Mouse (Mus musculus): Measurements from ENCODE around the gene Nectin2.

Gene Nectin2

DNA sequence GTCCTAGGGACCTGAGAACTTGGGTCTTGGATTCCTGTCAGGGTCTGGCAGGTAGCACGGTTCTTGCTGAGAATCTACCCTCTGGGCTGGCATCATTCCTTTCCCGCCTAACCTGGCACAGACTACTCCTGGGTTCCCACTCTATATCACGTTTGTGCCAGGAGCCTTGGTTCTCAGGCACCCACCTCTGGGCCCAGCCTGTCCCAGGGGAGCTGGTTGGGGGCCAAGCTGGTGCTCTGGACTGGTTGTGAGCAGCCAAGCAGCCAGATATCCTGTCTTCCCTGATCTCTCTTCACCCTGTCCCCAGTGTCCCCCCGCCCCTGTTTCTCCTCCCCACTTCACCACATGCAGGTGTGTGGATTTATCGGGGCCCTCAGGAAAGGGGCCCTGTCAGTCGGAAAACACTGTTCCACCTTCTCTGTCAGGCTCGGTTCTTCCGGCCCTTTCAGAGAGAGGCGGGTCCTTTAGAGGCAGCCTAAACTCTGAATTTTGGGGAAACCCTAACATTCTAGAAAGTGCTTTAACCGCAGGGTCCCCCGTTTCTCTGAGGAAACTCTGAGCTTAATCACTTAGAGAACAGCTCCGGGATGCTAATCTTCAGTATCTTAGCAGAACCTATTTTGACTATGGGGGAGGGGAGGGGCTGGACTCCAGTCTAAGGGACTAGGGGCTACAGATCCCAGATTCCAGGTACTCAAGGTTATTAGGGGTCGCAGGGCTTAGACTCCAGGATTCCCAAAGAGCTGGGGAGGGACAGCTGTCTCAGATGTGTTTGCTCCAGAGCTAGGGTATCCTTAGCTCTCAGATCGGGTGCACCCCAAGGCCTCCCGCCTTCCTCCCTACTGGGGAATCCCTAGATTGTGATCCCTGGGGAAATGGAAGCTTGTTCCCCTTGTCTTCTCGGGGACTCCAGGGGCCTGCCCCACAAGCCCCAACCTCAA is 19.4 kb upstream of the Nectin2 start:
- DNase-seq (ENCODE audit: low read depth, low spot score): no peak

DNA sequence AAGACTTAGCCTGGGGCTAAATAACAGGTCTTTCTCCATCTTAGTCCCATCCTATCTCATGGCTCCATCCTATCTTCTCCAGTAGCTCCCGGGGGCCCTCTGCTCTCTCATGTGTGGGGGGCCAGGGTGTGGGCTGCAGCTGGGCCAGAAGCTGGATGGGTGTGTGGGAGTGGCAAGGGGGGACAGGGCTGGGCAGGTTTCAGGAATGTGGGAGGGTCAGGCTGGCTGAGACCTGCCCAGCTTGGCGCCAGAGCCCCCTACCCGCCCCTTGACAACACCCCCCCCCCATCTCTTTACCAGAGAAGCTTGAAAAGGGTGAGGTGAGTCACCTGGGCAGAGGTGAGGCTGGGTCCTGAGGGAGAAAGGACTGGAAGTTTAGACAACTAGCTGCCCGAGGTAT is 18.7 kb upstream of the Nectin2 start:
- DNase-seq (ENCODE audit: low read depth, low spot score): no peak

DNA sequence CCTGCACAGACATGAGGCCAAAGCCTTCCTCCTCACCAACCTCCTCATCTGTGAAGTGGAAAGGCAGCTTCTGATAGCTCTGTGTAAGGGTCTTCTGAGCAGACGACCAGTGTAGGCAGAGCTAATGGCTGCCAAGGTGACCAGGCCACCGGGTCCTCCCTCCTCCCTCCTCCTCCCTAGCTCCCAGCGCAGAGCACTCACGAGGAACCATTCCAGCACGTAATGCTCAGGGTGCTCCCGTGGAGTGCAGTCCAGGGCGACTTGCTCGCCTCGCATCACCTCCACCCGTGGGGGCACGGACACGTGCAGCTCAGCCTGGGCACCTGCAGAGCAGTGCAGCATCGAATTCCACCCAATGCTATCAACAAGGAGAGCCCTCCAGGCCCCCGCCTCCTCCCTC is 18.0 kb upstream of the Nectin2 start:
- no peak for DNase-seq (ENCODE audit: low read depth, low spot score)

DNA sequence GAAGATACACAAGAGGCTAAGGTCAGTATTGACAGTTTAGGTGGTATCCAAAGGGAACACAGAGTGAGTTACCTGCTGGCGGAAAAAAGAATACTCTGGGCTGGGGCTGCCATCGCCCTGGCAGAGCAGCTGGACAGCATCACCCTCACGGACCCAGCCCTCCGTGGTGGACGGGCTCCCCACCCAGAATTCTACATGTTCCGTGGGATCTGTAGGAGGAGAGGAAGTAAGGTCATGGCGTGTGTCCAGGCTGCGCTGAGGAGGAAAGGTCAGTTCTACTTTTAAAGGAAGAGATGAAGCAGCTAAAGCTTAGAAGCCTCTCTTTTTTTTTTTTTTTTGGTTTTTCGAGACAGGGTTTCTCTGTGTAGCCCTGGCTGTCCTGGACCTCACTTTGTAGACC is 14.3 kb upstream of the Nectin2 start:
- no peak for DNase-seq (ENCODE audit: low read depth, low spot score)

DNA sequence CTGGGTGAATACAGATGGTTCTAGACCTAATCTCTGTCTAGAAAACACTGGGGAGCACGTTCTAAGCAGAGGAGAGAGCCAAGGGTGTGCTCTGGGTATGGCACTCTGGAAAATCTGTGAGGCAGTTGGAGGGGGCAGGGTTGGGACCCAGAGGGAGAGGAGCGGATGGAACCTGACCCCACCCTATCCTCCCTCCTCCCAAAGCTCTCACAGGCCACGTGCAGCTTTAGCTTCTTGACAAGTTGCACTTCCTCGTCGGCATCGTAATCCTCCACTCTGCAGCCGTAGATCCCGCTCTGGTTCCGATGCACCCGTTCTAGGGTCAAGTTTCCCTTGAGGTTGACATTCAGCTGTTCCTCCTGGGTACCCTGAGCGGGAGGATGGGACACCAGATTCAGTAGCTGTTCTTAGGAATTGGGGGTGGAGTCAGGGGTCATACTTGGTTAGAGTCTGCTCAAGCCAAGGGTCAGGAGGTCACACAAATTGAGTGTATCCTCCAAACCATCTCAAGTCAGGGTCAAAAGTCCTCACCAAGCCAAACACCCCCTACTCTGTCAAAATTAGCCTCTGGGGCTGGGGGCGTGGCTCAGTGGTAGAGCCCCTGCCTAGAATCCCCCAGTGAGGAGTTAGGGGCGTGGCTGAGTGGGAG is 13.7 kb upstream of the Nectin2 start:
- no peak for DNase-seq (ENCODE audit: low read depth, low spot score)

DNA sequence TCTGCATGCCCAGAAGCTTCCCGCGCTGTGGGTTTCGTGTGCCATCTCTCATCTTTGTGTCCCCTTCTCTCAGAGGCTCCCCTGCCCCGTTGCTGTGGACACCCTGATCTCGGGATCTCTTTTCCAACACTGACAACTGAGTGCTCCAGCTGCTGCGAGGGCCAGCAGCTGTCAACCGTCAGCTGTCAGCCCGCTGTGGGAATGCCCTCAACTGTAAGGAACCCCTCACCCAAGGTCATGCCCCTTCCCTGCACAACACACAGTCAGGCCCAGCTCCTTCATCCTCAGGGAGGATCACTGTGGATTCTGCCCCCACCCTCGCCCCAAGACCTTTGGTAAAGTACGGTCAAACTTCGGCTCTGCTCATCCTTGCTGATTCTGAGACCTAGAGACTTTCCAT is 12.0 kb upstream of the Nectin2 start:
- DNase-seq (ENCODE audit: low read depth, low spot score): no peak

DNA sequence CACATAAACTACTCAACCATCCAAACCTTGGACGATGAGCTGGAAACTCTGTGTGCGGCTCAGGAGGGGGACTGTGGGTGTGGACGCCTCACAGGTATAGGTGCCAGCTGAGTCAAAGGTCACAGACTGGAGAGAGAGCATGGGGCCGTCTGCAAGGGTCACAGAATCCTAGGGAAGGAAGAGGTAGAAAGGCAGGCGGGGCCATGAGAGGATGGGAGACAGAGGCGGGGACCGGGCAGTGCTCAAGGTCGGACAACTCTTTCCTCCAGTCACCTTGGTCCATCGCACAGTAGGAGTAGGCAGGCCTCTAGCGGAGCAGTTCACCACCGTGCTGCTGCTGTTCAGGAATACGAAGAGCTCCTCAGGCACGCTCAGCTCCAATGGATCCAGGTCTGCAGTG is 9.7 kb upstream of the Nectin2 start:
- no peak for DNase-seq (ENCODE audit: low read depth, low spot score)

DNA sequence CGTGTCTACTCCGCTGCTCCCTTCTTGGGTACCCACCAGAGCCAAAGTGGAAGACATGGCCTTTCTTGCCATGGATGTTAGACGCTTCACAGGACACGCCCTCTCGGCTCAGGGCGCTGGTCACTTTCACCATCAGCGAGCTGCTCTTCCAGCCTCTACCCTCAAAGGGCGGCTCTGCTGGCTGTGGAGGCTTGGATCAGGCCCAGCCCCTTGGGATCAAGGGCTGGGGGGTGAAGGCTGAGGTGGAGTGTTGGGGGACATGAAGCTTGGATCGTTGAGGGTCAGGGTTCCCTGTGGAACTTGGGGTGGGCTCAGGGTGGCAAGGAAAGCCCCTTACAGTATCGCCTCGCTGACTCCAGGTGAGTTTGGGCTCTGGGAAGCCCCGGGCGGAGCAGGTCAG is 8.3 kb upstream of the Nectin2 start:
- DNase-seq (ENCODE audit: low read depth, low spot score): no peak

DNA sequence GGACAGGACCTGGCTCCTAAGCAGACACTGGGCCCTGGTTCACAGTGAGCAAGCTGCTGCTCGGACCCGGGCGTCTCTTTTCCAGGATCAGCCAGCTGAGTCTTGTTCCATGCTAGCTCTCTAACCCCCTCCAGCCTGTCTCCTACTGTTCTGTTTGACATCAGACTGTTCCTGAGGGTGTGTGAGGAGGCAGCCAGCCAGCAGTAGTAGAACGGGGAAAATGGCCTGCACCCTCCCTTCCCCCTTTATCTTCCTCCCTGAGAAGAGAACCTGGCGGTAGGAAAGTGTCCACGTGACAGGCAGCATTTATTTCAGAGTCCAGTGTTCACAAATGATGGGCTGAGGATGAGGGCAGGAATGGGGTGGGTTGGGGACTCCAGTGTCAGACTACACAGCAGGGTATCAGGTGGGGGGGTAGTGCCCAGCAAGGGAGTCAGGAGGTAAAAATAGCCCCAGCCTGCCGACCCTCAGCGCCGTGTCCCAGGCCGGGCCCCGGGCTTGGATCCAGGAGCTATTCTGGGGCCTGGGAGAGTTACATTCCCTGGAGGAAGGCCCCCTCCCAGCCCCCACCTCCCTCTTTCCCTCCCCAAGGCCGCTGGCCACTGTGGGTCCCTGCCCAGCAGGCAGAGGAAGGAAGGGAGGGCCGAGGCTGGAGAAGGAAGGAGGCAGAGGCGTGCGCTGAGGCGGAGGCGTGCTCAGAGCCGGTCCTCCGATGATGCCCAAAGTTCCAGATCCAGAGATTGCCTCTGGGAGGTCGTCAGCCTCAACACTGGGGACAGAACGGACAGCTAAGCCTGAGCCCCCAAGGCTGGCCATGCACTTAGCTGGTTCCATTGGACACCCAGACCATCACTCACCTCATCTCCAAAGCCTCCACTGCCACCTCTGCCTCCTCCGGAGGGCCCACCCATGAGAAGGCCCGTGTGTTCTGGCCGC is 5.8 kb upstream of the Nectin2 start:
- DNase-seq (ENCODE audit: low read depth, low spot score): no peak

DNA sequence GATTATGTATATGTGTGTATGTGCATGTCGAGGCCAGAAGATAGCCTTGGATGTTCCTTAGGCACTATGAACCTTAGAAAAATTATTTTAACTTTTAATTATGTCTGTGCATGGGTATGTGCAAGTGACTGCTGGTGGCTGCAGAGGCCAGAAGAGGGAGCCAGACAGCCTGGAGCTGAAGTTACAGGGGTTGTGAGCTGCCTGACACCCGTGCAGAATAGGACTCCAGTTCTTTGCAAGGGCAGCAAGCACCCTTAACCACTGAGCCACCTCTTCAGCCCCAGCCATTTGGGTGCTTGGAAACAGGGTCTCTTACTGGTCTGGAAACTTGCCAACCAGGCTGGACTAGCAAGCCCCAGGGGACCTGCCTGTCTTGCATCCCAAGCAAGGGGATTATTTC is 4.7 kb upstream of the Nectin2 start:
- DNase-seq (ENCODE audit: low read depth, low spot score): no peak

DNA sequence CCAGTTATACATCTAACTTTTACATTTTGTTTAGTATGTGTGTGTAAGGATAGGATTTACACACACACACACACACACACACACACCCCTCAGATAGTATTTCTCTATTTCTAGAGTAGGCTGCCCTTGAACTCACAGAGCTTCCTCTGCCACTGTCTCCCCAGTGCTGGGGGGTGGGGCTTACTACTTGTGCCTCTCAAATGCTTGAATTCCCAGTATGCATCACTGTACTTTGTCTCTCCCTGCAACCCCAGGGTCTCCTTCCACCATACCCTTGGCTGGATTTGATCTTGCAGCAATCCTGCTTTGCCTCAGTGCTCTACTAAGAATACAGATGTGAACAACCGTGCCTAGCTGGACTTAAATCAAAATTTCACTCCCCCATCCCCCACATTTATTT is 3.8 kb upstream of the Nectin2 start:
- no peak for DNase-seq (ENCODE audit: low read depth, low spot score)

DNA sequence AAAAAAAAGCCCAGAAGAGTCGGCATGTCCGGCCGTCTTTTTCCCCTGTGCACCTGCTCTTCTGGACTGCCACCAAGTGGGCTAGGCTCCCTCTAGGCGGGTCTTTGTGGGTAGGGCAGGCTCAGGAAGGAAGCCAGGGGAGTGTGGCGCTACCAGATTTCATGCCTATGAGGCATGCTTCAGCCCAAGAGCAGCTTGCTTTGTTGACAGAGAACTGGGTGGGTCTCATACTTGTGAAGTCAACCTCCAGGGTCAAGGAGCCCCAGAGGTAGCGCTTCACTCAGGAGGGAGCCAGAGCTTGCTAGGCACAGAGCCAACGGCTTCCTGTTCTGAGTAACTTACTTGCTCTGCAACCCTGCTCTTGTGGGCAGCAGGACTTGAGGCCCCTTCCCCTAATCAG is 3.3 kb upstream of the Nectin2 start:
- no peak for DNase-seq (ENCODE audit: low read depth, low spot score)

DNA sequence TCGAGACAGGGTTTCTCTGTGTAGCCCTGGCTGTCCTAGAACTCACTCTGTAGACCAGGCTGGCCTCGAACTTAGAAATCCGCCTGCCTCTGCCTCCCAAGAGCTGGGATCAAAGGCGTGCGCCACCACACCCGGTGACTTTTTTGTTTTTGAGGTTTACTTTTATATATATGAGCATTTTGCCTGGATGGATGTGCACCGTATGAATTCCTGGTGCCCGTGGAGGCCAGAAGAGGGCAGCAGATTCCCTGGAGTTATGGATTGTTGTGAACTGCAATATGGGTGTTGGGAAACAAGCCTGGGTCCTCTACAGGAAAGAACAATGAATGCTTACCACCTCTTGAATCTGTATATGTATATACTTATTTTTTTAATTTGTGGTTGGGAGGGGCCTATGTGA is 2.4 kb upstream of the Nectin2 start:
- no peak for DNase-seq (ENCODE audit: low read depth, low spot score)

DNA sequence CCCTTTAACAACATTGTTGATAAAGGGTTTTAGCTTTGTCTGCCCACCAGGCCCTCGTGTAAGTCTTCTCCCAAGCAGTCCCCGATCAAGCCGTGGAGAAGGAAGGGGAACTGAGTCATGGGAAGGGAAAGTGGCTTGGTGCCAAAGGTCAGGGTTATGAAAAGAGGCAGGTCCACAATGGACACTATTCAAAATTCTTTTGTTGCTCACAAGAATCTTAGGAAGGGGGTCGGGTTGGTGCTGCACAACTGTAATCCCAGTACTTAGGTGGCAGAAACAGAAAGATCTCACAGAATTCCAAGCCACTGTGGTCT is 744 bp upstream of the Nectin2 start:
- DNase-seq (ENCODE audit: low read depth, low spot score): no peak

DNA sequence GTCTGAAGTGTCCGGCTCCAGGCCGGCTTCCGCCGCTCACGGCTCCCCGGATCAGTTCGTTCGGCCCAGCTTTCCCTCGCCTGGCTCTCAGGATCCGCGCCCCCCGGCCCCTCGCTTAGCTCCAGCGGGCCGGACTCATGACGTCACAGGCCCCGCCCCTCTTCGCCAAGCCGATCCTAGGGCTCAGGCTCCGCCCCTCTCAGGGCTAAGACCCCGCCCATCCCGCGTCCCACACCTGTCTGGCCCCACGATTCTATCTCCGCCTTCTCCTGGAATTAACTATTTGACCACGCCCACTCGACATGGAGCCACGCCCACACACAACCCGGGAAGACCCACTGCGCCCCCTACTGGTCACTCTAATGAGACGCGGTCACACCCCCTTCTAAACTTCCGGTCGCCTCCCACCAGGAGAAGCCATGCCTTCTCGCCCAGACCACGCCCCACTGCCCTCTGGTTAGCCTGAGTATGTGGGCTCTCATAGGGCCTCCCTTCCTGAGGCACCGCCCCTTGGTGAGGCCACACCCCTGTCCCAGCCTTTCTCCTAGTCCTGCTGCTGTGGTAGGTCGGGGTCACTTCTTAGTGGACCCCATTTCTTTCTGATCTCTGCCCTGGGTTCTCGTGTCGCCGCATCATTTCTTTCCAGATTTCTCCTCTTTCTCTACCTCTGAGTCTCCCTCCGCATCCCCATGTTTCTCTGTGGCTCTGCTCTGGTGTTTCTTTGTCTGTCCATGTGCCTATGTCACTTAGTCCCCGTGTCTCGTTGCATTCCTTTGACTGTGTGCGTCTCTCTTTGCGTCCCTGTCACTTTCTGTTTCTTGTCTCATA is 680 bp downstream of the Nectin2 start:
- peak; percentile 98 for DNase-seq (ENCODE audit: low read depth, low spot score)

DNA sequence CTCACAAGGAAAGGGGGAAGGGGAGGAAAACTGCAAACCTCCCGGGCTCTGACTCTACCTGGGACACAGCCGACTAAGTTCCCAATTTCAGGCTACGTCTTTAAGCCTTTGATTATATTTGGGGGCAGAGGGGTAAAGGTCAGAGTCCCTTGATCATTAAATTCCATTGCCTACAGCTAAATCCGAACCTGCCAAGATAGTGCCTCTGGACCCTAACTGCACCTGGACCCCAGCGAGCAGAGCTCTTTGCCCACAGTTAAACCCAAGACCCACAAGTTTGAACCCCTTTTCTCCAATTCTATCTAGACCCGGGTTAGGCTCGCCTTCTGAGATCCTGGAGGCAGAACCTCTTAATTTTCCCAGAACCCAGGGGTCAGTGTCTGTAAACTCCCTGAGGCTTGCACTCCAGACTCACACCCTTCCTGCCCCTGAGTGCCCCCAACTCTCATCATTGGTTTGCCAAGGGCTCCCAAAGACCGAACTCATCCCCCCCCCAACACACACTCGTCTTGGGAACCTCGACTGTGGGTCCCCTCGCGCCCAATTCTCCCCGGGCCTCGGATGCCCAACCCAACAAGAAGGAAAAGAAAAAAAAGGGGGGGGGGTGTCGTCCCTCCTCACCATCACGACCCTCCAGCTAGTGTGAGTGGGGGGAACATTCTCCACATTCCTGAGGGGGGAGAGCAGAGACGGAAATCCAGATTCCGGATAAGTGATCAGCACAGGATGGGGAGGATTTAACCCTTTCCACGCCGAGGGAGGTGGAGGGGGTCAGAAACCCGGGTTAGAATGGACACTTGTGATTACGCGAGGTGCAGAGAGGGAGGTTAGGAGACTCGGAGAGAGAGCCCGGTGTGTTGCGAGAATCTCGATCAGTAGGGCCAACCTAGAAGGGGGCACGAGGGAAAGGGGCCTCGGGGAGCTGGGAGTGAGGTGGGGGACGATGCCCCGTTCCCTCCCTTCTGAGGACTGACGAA is 1.8 kb downstream of the Nectin2 start:
- peak; percentile 79 for DNase-seq (ENCODE audit: low read depth, low spot score)

DNA sequence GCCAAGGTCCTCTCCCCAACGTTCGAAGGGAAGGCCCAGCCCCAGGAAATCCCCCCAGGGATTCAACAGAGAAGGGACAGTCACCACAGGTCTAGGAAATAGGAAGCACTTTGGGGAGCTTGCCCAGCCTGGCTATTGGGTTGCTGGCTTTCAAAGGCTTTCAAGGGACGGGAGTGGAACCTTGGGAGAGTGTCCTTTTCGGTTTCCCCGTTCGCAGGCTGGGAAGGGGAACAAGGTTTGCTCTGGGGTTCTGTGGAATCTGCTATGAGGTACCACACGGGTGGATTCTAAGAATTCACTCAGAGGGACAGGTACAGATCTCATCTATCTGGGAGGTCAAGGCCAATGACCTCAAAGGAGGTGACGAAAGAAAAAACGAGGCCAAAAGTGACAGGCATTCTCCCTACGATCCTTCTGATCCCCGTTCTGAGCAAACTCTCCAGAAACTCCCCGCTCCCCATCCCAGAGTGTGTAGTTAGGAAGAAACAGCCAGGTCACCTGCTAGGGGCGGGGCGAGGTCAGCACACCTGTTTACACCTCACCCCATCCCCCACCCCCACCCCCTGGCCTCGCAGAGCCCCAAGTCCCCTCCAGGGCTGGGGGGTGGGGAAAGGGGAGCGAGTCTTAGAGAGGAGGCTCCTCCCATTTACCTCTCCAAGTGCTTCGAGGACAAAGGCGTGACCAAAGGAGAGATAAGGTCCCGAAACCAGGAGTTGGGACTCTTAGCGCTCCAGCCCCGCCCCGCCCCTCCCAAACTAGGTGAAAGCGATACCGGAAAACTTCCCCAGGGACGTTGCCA is 2.7 kb downstream of the Nectin2 start:
- no peak for DNase-seq (ENCODE audit: low read depth, low spot score)

DNA sequence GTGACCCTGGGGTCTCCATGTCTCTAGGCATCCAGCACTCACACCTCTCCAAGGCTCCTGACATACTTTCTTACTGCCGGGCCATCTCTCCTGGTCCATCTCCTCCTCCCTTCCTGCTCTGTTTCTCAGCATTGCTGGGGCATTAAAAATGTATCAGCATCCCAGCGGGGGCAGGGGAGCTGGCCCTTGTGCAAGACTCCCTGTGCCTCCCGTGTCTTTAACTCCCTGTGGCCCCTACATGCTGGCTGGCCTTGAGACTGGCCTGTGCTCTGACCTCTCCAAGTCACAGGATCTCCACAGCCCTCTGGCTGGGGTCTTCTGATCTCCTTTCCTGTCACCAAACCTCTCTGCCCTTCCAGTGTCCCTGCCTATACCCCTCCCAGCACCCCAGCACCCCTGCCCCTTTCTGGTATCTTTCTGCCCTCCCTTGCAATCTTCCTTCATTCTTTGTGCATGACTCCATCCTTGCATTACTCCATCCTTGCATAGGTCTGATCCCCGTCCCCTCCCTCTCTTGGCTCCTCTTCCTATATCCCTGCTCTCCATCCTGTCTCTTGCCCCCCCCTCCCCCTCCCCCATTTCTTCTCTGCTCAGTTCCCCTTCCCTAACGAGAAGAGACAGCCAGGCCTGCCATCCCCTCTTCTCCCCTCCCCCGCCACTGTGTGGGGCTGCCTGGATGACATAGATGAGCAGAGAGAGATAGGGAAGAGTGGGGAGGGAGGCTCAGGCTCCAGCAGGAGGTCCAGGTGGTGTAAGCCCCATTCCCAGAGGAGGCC is 3.7 kb downstream of the Nectin2 start:
- no peak for DNase-seq (ENCODE audit: low read depth, low spot score)

DNA sequence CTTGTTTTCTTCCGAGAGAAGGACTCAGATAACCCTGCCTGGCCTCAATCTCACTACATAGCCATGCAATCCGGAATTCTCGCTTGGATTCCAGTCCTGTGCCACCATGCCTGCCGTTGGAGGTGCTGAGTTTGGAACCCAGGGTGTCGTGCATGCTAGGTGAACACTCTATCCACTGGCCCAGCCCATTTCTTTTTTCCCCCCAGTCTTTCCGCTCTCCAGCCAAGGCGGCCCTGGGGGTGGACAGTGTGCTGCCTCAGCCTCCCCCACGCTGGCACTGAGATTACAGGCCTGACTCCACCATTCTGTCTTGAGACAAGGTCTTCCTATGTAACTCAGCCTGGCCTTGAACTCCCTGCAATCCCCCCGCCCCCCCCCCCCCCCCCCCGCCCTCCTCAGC is 4.3 kb downstream of the Nectin2 start:
- no peak for DNase-seq (ENCODE audit: low read depth, low spot score)
